Mouse (Mus musculus): Measurements from ENCODE around the gene Itgb2. TPM values are rescaled to one million over a fixed set of nuclear protein-coding genes. Genes with fewer than 3 reads are reported as not detected.

The Itgb2 gene
- polyA plus RNA-seq, 1 experiment from 2014 or later = 0.98 TPM

GRCm38 (mm10) chr10:77581408-77582284 is 51.6 kb downstream of the Itgb2 start, which contains the start of gene Pttg1ip:
Pttg1ip (plus strand) TSS chr10:77581720.
- peak within 1 kb of the TSS; percentile 88 for H3K4me2 ChIP-seq (replicated peaks)

DNA sequence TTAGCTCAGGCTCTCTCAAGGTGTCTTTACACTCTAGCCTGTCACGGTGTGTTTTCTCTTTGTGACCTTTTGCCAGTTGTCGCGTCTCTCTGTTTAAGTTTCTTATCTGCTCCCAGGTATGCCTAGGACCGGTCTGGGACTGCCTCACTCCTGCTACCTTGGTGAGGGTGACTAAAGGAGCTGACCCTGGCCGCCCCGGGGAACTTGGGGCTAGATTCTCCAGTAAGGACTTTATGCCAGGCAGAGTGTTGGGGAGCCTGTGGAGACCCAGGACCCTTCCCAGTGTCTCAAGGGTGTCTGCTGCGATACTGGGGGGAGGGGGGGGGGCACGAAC is 52.2 kb downstream of the Itgb2 start:
- peak overlapping the region; percentile 89 for H3K4me3 ChIP-seq
- no peaks in the 10 kb centered on the region for H3K9me3 ChIP-seq
- no peak for ATAC-seq (ENCODE audit: low FRiP score, low read depth)
- H3K36me3 ChIP-seq = peaks cover 5% of the 10 kb centered on the region; the same call in 1 of the 2 replicates
- H3K9ac ChIP-seq (replicated peaks) = peak overlapping the region; percentile 87
- 0 out of 2 replicates have a peak, but pooled peaks cover 5% of the 10 kb centered on the region for H3K27me3 ChIP-seq
- peaks cover 21% of the 10 kb centered on the region for H3K4me1 ChIP-seq
- 11% methylated on average over 8 of the region's 8 CpGs for WGBS
- H3K27ac ChIP-seq (replicated peaks) = peak overlapping the region; percentile 83; the same call in 1 of the 2 replicates
- peak overlapping the region; percentile 88 for H3K4me2 ChIP-seq (replicated peaks)

More at GRCm38 (mm10) chr10:77581408-77582284, 51.6 kb downstream of the Itgb2 start, which contains the start of gene Pttg1ip:
- H3K36me3 ChIP-seq = 0 out of 2 replicates have a peak, but pooled peaks cover under 1% of the 10 kb centered on the region
- H3K4me3 ChIP-seq = peak within 1 kb of the TSS; percentile 89
- no peaks in the 10 kb centered on the region for H3K9me3 ChIP-seq
- 0 out of 2 replicates have a peak, but pooled peaks cover 5% of the 10 kb centered on the region for H3K27me3 ChIP-seq
- H3K4me1 ChIP-seq = peaks cover 18% of the 10 kb centered on the region
- under 1% methylated on average over 64 of the region's 64 CpGs for WGBS
- peak within 1 kb of the TSS; percentile 87 for H3K9ac ChIP-seq (replicated peaks)
- H3K27ac ChIP-seq (replicated peaks) = peak within 1 kb of the TSS; percentile 83
- peak; percentile 98 for ATAC-seq (ENCODE audit: low FRiP score, low read depth)

- 84% methylated on average over 10 of the region's 10 CpGs for WGBS
- no peak for ATAC-seq (ENCODE audit: low FRiP score, low read depth)
- no peaks in the 10 kb centered on the region for H3K9me3 ChIP-seq
- peaks cover 25% of the 10 kb centered on the region for H3K4me1 ChIP-seq
- H3K36me3 ChIP-seq = peaks cover 16% of the 10 kb centered on the region; the same call in 1 of the 2 replicates
- H3K27ac ChIP-seq (replicated peaks) = no peak overlapping the region
- no peak overlapping the region for H3K4me2 ChIP-seq (replicated peaks)
- no peak overlapping the region for H3K9ac ChIP-seq (replicated peaks)
- no peaks in the 10 kb centered on the region for H3K27me3 ChIP-seq
- H3K4me3 ChIP-seq = no peak overlapping the region
Measured at GRCm38 (mm10) chr10:77583795-77584422, 53.9 kb downstream of the Itgb2 start.

DNA sequence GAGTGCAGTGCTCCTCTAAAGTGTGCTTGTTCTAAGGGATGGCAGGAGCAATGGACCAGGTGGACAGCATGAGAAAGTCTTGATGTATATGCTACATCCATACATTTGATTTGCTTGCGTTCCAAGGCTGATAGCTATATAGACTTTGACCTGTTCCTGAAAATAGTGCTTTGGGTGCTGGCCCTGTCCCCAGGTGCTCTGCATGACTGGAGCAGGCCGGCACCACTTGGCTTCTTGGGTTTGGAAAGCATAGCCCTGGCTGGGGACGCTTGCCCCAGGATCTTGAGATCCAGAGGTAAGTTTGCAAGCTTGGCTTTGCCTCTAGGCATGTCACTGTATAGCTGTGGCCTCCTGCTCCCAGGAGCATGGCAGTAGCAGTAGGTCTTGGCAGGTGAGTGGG is 56.6 kb downstream of the Itgb2 start:
- no peaks in the 10 kb centered on the region for H3K27me3 ChIP-seq
- H3K4me2 ChIP-seq (replicated peaks) = no peak overlapping the region
- H3K9me3 ChIP-seq = no peaks in the 10 kb centered on the region
- no peak overlapping the region for H3K9ac ChIP-seq (replicated peaks)
- peaks cover 27% of the 10 kb centered on the region for H3K4me1 ChIP-seq
- ATAC-seq (ENCODE audit: low FRiP score, low read depth) = no peak
- peaks cover 34% of the 10 kb centered on the region for H3K36me3 ChIP-seq
- 96% methylated on average over 3 of the region's 3 CpGs for WGBS
- no peak overlapping the region for H3K4me3 ChIP-seq
- no peak overlapping the region for H3K27ac ChIP-seq (replicated peaks)

DNA sequence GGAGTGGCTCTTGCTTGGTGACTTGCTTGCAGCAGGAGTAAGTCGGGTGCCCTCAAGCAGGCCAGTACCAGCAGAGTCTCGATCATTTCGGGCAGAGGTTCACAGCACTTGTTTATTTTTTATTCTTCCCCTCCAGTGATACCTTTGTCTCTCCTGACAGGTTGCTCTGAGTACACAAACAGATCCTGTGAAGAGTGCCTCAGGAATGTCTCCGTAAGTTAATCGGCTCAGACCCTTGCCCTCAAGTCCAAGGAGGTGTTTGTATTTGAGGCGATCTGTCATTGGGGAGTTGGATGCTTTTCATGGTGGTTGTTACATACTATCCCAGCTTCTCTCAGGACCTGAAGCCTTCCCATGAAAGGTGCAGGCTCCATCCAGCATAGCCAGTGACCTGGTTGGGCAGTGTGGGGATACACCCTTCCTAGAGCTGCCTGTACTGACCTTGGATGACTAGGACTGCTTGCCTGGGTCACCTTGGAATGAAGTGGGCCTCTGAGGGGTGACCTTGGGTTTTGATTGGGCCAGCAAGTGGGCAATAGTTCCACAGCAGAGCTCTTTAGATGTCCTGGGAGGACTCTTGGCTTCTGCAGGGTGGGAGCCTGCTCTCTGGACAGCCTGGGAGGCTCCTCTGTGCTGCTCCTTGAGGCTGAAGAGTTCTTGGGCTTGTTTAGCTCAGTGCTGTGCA is 57.2 kb downstream of the Itgb2 start:
- peaks cover 26% of the 10 kb centered on the region for H3K4me1 ChIP-seq
- no peak overlapping the region for H3K4me3 ChIP-seq
- no peak overlapping the region for H3K9ac ChIP-seq (replicated peaks)
- H3K27ac ChIP-seq (replicated peaks) = no peak overlapping the region
- WGBS = 93% methylated on average over 6 of the region's 6 CpGs
- no peaks in the 10 kb centered on the region for H3K27me3 ChIP-seq
- ATAC-seq (ENCODE audit: low FRiP score, low read depth) = no peak
- H3K4me2 ChIP-seq (replicated peaks) = no peak overlapping the region
- H3K36me3 ChIP-seq = peaks cover 34% of the 10 kb centered on the region
- H3K9me3 ChIP-seq = no peaks in the 10 kb centered on the region

- Histone ChIP-seq H3K9ac (replicated peaks) (no peak overlapping the region), H3K27ac (replicated peaks) (no peak overlapping the region), H3K4me1 (peaks cover 18% of the 10 kb centered on the region), H3K27me3 (no peaks in the 10 kb centered on the region), H3K9me3 (no peaks in the 10 kb centered on the region), H3K4me3 (no peak overlapping the region), H3K4me2 (replicated peaks) (no peak overlapping the region), H3K36me3 (peaks cover 39% of the 10 kb centered on the region)
- ATAC-seq (ENCODE audit: low FRiP score, low read depth) = no peak
- 89% methylated on average over 2 of the region's 2 CpGs for WGBS
Measured at GRCm38 (mm10) chr10:77588036-77588435, 58.0 kb downstream of the Itgb2 start.

DNA sequence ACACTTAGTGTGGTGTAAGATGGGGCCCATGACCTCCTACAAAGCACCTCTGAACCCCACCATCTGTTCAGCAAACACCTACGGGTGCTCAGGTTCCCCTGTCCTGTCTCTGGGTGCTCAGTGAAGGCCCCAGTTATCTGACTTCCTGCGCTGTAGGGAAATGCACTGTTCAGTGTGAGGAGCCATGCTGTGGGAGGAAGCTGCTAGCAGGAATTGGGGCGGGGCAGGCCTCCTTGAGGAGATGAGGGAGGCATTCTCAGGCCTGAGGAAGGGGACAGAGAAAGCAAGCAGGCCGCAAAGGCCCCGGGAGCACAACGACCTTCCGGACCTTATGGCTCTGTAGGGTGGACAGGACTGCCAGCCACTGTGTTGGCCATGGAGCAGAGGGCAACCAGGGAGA is 59.1 kb downstream of the Itgb2 start:
- peaks cover 50% of the 10 kb centered on the region for H3K36me3 ChIP-seq
- no peak for ATAC-seq (ENCODE audit: low FRiP score, low read depth)
- no peak overlapping the region for H3K4me3 ChIP-seq
- no peak overlapping the region for H3K27ac ChIP-seq (replicated peaks)
- no peak overlapping the region for H3K9ac ChIP-seq (replicated peaks)
- H3K27me3 ChIP-seq = no peaks in the 10 kb centered on the region
- WGBS = 89% methylated on average over 7 of the region's 7 CpGs
- H3K9me3 ChIP-seq = no peaks in the 10 kb centered on the region
- H3K4me1 ChIP-seq = peaks cover 13% of the 10 kb centered on the region
- no peak overlapping the region for H3K4me2 ChIP-seq (replicated peaks)

GRCm38 (mm10) chr10:77589749-77590148 is 59.7 kb downstream of the Itgb2 start:
- no peak overlapping the region for H3K27ac ChIP-seq (replicated peaks)
- H3K4me1 ChIP-seq = peaks cover 13% of the 10 kb centered on the region
- H3K4me2 ChIP-seq (replicated peaks) = no peak overlapping the region
- H3K36me3 ChIP-seq = peaks cover 56% of the 10 kb centered on the region
- H3K9ac ChIP-seq (replicated peaks) = no peak overlapping the region
- H3K4me3 ChIP-seq = no peak overlapping the region
- no peaks in the 10 kb centered on the region for H3K9me3 ChIP-seq
- WGBS = 84% methylated on average over 8 of the region's 8 CpGs
- no peaks in the 10 kb centered on the region for H3K27me3 ChIP-seq
- ATAC-seq (ENCODE audit: low FRiP score, low read depth) = no peak

DNA sequence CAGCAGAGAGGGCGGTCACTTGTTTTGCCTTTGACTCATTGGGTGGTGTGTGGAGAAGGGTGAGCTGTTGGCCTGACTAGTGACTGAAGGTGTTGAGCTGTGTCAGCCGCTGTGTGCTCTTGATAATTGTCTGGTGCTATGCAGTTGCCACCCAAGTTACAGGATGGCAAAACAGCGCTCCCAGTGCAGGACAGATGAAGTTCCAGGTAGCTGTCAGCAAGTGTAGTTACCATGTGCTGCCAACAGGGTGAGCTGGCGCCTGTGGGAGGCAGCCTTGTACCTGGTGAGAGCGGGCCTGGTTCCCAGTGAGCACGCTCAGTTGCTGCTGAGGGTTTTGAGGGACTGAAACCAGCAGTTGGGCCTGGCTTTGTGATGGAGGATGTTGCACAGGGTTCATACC is 60.8 kb downstream of the Itgb2 start:
- Histone ChIP-seq H3K4me2 (replicated peaks) (no peak overlapping the region), H3K9me3 (no peaks in the 10 kb centered on the region), H3K27me3 (no peaks in the 10 kb centered on the region; the same call in 1 of the 2 replicates), H3K36me3 (peaks cover 67% of the 10 kb centered on the region), H3K4me3 (no peak overlapping the region), H3K9ac (replicated peaks) (no peak overlapping the region), H3K27ac (replicated peaks) (no peak overlapping the region), H3K4me1 (peaks cover 13% of the 10 kb centered on the region)
- WGBS = 40% methylated on average over 6 of the region's 6 CpGs
- ATAC-seq (ENCODE audit: low FRiP score, low read depth) = 0 out of 2 replicates have a peak, but pooled peaks have one; percentile 60

- Histone ChIP-seq H3K4me3 (no peak overlapping the region), H3K36me3 (peaks cover 73% of the 10 kb centered on the region)
Measured at GRCm38 (mm10) chr10:77591546-77591945, 61.5 kb downstream of the Itgb2 start.

DNA sequence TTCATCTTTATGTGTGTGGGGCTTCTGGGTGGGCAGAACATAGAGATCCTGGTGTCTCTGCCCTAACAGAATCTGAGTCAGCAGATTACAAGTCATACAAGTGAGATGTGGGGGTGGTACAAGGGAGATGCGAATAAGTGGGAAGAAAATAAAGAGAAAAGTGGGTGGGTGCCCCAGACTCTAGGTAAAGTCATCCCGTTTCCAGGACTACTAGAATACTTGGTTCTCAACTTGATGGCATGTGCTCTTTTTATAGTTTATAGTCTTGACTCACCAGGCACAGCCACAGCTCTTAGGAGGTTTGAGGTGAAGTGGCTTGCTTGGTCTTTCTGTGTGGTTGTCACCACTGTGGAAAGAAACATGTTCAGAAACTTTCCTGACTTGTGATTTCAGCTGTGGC is 66.0 kb downstream of the Itgb2 start:
- Histone ChIP-seq H3K9me3 (no peaks in the 10 kb centered on the region), H3K9ac (replicated peaks) (no peak overlapping the region), H3K27me3 (no peaks in the 10 kb centered on the region; the same call in 1 of the 2 replicates), H3K36me3 (peaks cover 64% of the 10 kb centered on the region), H3K4me1 (no peaks in the 10 kb centered on the region), H3K27ac (replicated peaks) (no peak overlapping the region), H3K4me2 (replicated peaks) (no peak overlapping the region), H3K4me3 (no peak overlapping the region)
- WGBS = 89% methylated on average over 2 of the region's 2 CpGs
- no peak for ATAC-seq (ENCODE audit: low FRiP score, low read depth)

More at GRCm38 (mm10) chr10:77591546-77591945, 61.5 kb downstream of the Itgb2 start:
- Histone ChIP-seq H3K4me2 (replicated peaks) (no peak overlapping the region), H3K9ac (replicated peaks) (no peak overlapping the region), H3K9me3 (no peaks in the 10 kb centered on the region), H3K27me3 (no peaks in the 10 kb centered on the region; the same call in 1 of the 2 replicates), H3K27ac (replicated peaks) (no peak overlapping the region), H3K4me1 (peaks cover 13% of the 10 kb centered on the region)
- 86% methylated on average over 6 of the region's 6 CpGs for WGBS
- no peak for ATAC-seq (ENCODE audit: low FRiP score, low read depth)
